In the genomic region with DNA sequence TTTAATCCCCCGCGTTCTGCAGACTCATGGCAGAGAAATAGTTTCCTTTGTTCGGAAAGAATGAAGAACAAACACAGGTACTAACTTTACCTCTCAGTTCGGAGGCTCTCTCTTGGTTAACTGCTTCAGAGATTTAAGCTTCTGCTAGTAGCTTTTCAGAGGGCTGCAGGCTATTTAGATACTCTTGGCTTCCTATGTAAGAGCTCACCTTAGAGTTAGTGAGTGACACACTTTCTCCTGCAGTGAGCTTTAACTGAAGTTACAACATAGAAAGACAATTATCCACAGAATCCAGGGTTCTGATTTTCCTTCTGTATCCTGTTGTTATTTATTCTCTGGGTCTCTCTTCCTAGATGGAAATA, we compare ENCODE assay signal across 8 mouse cellular contexts.
DNase-seq lines count a peak whose midpoint lies in the region; ATAC-seq and TF ChIP-seq lines count a peak whose summit lies in the region.
"Had no signal": no experiment of that assay in that cellular context is flagged by ENCODE, and none has a peak within 500 bp of the region (broad histone marks: within the 10 kb centered on the region; RNA-seq: fewer than 3 reads in every experiment).

No protein-coding gene starts in this region.

- H3K4me3 ChIP-seq in lung, postnatal 0 days (ENCODE audit: low read depth, low read length), result peak overlapping the region; percentile 31; the same call in 1 of the 2 replicates
- no peak overlapping the region for H3K4me3 ChIP-seq in lung, adult 2 months (replicated peaks; ENCODE audit: extremely low read depth, low read depth, low read length)
- H3K4me3 ChIP-seq in hindbrain, embryonic 10.5 days, result peak overlapping the region; percentile 50
- H3K4me3 ChIP-seq in liver, embryonic 14.5 days (ENCODE audit: insufficient read depth in 1 of 2, low read depth in 2 of 2, low read length in 2 of 2), result no peak overlapping the region

- 7% methylated on average over 4 of the region's 4 CpGs for whole genome bisulfite sequencing in lung, postnatal 0 days
- 8% methylated on average over 4 of the region's 4 CpGs for WGBS in lung, adult 2 months
- WGBS in hindbrain, embryonic 10.5 days, result 12% methylated on average over 4 of the region's 4 CpGs
- WGBS in liver, embryonic 14.5 days (ENCODE audit: insufficient replicate concordance), result 37% methylated on average over 4 of the region's 4 CpGs

- no peaks in the 10 kb centered on the region for H3K9me3 ChIP-seq in lung, postnatal 0 days (ENCODE audit: low read length)
- no peaks in the 10 kb centered on the region for H3K9me3 ChIP-seq in hindbrain, embryonic 10.5 days
- no peaks in the 10 kb centered on the region for H3K9me3 ChIP-seq in liver, embryonic 14.5 days (ENCODE audit: control insufficient read depth, low read length)

- H3K27me3 ChIP-seq in lung, postnatal 0 days (replicated peaks; ENCODE audit: insufficient read depth, low read length), result no peaks in the 10 kb centered on the region
- peaks cover 90% of the 10 kb centered on the region for H3K27me3 ChIP-seq in hindbrain, embryonic 10.5 days (ENCODE audit: insufficient read depth, poor library complexity, severe bottlenecking)
- no peaks in the 10 kb centered on the region for H3K27me3 ChIP-seq in liver, embryonic 14.5 days (ENCODE audit: control insufficient read depth, insufficient read depth, low read length)

- ATAC-seq in lung, postnatal 0 days, result no peak
- no peak for ATAC-seq in liver, embryonic 14.5 days (ENCODE audit: insufficient read depth)
- no peak for ATAC-seq in inflammation-experienced regulatory T-cells, adult 6 months

- H3K4me1 ChIP-seq in lung, postnatal 0 days (ENCODE audit: insufficient read depth, low read depth, low read length), result no peaks in the 10 kb centered on the region
- H3K4me1 ChIP-seq in lung, adult 2 months (ENCODE audit: control insufficient read depth, insufficient read depth, low read length), result no peaks in the 10 kb centered on the region; the same call in none of the 2 replicates
- H3K4me1 ChIP-seq in hindbrain, embryonic 10.5 days (replicated peaks), result peaks cover 27% of the 10 kb centered on the region
- 0 out of 4 replicates have a peak, but pooled peaks cover 0 to 2% of the 10 kb centered on the region in 2 experiments for H3K4me1 ChIP-seq in liver, embryonic 14.5 days (replicated peaks; ENCODE audit: control insufficient read depth in 2 of 2, insufficient read depth in 2 of 2, low read length in 1 of 2)

- intact Hi-C loops in gastrocnemius, postnatal 36 days (cut with DNase I), result no loop called here

- no peaks in the 10 kb centered on the region for H3K36me3 ChIP-seq in lung, postnatal 0 days (ENCODE audit: insufficient read depth, low read length)
- no peaks in the 10 kb centered on the region for H3K36me3 ChIP-seq in hindbrain, embryonic 10.5 days
- no peaks in the 10 kb centered on the region for H3K36me3 ChIP-seq in liver, embryonic 14.5 days (replicated peaks; ENCODE audit: control insufficient read depth, insufficient read depth, low read depth)

- H3K27ac ChIP-seq in lung, postnatal 0 days (ENCODE audit: low read length), result no peak overlapping the region
- H3K27ac ChIP-seq in hindbrain, embryonic 10.5 days, result peak overlapping the region; percentile 56
- no peak overlapping the region for H3K27ac ChIP-seq in liver, embryonic 14.5 days

- peak overlapping the region; percentile 53 for H3K4me2 ChIP-seq in lung, postnatal 0 days (replicated peaks; ENCODE audit: low read depth, low read length)
- H3K4me2 ChIP-seq in liver, embryonic 14.5 days (ENCODE audit: low read depth), result peak overlapping the region; percentile 53; the same call in 1 of the 2 replicates

- DNase-seq in lung, postnatal 0 days (ENCODE audit: low spot score), result no peak
- no peak for DNase-seq in lung, adult 2 months
- no peak for DNase-seq in hindbrain, embryonic 10.5 days (ENCODE audit: low spot score)
- DNase-seq in liver, embryonic 14.5 days (ENCODE audit: low read depth in 3 of 3, low spot score in 3 of 3), result no peak
- no peak for DNase-seq in gastrocnemius, postnatal 36 days
- no peak for DNase-seq in layer of hippocampus, adult 8-10 months (ENCODE audit: low spot score in 2 of 2)
- DNase-seq: layer of hippocampus, adult 9-11 months had no signal

- no peak for TF ChIP-seq CTCF in lung, postnatal 0 days (IDR thresholded peaks at IDR 0.05)
- TF ChIP-seq CTCF in lung, adult 2 months (IDR thresholded peaks at IDR 0.05; ENCODE audit: insufficient read depth, low read length), result no peak
- TF ChIP-seq CTCF in liver, embryonic 14.5 days (IDR thresholded peaks at IDR 0.05; ENCODE audit: low read depth), result no peak

- TF ChIP-seq POLR2A in lung, adult 2 months (IDR thresholded peaks at IDR 0.05; ENCODE audit: borderline replicate concordance, extremely low read depth, low read depth, low read length), result no peak

- no peak for TF ChIP-seq EP300 in lung, postnatal 0 days (IDR thresholded peaks at IDR 0.05)
- no peak for TF ChIP-seq EP300 in liver, embryonic 14.5 days (IDR thresholded peaks at IDR 0.05; ENCODE audit: low read depth)

- H3K9ac ChIP-seq in lung, postnatal 0 days (replicated peaks; ENCODE audit: low read depth), result no peak overlapping the region
- H3K9ac ChIP-seq in liver, embryonic 14.5 days (replicated peaks), result no peak overlapping the region

Comparison
In these comparisons a context has a peak if more than half of its experiments do, and no peak if none do; other contexts are left out.
1. H3K4me3 ChIP-seq: peak in lung, postnatal 0 days (single experiment) and hindbrain, embryonic 10.5 days (single experiment); none in lung, adult 2 months (single experiment) and liver, embryonic 14.5 days (0 of 2).